Mouse (Mus musculus) granulocyte monocyte progenitor cell, adult 5-6 weeks (primary cell): ENCODE data around the gene Glis3. TPM values are rescaled to one million over a fixed set of nuclear protein-coding genes. Genes with fewer than 3 reads are reported as not detected.
A peak's percentile ranks its signal among the peaks of the same experiment; 100 is the strongest.

ENCODE experiments used
- ATAC-seq: replicated peaks from 2 replicates; pipeline ENCODE4 v1.8.0; 2016; ENCODE audit warnings: mild to moderate bottlenecking, moderate TSS enrichment, inconsistent platforms; ENCODE audit not compliant: poor library complexity, severe bottlenecking
- total RNA-seq, 2 experiments: library from RNA; stranded (forward) in 1 of 2; stranded (reverse) in 1 of 2; fragments of 200-712, 200-1000 nt in 1 of 2; fragments of >200 nt in 1 of 2; fragmentation: Nextera tagmentation in 1 of 2; gene quantifications; 2 replicates each; pipeline ENCODE4 v1.2.3; 2014 to 2017

Glis3 gene
- total RNA-seq, 2 experiments from 2014 or later: 4.5 to 10.0 TPM

DNA sequence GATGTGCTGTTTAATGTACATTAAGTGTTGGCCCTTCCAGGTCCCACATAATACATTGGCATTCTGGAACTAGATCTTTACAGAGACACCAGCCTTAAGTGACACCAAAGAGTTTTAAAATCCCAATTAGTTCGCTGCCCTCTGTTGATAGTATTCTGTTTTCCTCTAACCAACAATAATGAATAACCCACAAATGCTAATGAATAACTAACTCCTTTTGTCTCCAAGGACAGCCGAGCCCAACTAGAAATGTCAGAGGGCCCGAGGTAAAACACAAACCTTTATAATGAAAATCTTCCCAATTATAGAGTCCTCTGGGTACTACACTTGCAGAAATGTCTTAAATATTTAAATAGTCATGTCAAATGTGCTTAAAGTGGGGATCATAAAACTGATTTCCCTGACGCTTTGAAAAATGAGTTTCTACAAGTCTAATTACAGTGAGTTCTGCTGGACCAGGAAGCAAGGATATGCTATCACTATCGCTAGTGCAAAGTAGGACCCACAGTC is 22.1 kb downstream of the Glis3 start:
- ATAC-seq: no peak

GRCm38 (mm10) chr19:28656882-28657281 is 23.0 kb downstream of the Glis3 start:
- no peak for ATAC-seq

GRCm38 (mm10) chr19:28655166-28655565 is 24.7 kb downstream of the Glis3 start:
- no peak for ATAC-seq

DNA sequence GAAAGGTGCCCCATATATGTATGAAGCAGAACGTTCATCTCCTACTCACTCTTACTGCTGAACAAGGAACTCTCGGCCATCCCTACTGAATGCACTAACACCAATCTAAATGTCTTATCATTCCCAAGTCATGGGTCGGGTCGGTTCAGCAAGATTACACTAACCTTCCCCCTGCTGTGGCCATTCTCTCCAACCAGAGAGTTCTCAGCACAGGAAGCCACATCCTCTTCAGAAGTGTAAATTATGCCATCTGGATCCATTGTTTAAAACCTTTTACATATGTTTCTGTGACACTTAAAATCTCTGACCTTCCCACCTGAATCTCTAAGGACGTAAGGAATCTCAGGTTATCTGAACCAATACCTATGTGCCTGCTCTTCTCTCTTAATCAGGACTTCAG is 29.0 kb downstream of the Glis3 start:
- ATAC-seq: no peak

GRCm38 (mm10) chr19:28649489-28649888 is 30.4 kb downstream of the Glis3 start:
- ATAC-seq: no peak

- no peak for ATAC-seq
These were observed 31.0 kb downstream of the Glis3 start for GRCm38 (mm10) chr19:28648881-28649280.

DNA sequence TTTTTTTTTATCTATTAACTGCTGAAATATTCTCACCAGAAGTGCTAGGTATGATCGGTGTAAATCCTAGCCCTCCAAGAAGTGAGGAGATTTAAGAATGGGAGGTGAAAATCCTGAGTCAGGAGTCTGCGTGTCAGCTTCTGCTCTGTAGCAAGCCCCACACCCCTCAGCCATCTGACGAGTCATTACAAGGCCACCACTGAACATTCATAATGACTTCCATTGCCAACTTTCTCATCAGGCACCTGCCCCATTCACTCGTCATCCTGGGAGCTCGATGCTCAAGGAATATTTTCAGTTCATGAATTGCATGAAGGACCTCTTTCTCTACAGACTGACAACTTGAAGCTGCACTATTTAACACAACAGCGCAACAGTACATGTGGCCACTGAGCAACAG is 32.5 kb downstream of the Glis3 start:
- ATAC-seq: no peak

- ATAC-seq: no peak
These were observed 33.6 kb downstream of the Glis3 start for GRCm38 (mm10) chr19:28646286-28646685.

DNA sequence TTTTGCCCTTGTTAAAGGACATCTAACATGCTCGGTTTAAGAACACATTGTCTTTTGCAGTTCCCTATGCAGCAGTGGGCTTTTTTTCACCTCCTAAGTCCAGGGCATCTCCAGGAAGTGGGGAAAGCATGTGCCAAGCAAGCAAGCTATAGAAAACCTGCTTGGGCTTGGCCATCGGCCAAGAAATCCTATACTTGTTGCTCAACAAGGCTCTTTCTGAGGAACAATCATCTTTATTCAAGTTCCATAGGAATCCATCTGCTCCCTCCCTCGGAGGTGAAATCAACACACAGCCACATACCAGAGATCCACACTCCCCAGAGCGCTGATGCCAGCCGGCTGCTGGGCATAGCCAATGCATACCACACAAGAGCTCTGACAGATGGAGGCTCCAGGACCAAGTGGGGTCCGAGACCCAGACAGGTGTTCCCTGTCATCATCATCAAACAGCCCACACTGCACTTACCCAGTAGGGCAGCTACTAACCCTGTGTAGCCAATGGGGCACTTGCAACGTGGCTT is 39.0 kb downstream of the Glis3 start:
- ATAC-seq: no peak

GRCm38 (mm10) chr19:28635991-28636553 is 43.8 kb downstream of the Glis3 start:
- ATAC-seq: no peak

GRCm38 (mm10) chr19:28634986-28635385 is 44.9 kb downstream of the Glis3 start:
- ATAC-seq: no peak

GRCm38 (mm10) chr19:28628416-28628815 is 51.5 kb downstream of the Glis3 start:
- ATAC-seq: peak; percentile 68; the same call in 1 of the 2 replicates

GRCm38 (mm10) chr19:28626189-28626588 is 53.7 kb downstream of the Glis3 start:
- ATAC-seq: no peak

GRCm38 (mm10) chr19:28624571-28624970 is 55.3 kb downstream of the Glis3 start:
- ATAC-seq: no peak

DNA sequence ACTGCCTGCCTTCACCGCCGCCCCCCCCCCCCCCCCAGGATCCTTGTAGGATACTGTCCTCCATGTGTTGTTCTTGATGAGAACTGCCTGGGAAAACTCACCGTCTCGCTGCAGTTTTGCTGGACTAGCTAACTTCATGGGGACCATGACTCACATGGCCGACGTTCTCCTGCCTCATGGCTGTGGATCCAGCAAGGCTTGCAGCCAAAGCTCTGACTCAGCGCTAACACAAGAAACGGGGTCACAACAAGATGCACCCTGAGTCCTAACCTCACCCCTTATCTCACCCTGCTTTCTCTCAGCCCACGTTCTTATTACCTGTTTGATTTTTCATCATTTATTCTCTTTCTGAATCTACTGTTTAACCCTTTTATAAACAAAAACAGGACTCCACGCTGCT is 56.2 kb downstream of the Glis3 start:
- no peak for ATAC-seq

GRCm38 (mm10) chr19:28621608-28622505 is 58.0 kb downstream of the Glis3 start:
- ATAC-seq: no peak

DNA sequence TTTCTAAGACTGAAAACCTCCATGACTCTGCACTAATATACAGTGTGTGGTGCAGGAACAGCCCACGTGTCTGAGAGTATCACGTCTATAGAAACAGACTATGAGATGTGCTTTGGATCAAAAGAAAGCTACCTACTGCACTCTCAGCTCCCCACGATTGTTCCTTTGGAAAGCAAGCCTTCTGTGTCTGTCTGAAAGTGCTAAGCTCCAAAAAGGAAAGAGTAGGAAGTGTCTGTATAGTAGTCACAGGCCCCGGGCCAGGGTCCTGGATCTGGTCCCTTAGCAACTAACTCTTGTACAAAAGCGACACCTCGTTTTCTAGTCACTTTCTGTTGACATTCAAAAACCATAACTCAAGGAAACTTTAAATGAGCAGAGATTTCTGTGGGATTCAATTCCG is 62.1 kb downstream of the Glis3 start:
- no peak for ATAC-seq

DNA sequence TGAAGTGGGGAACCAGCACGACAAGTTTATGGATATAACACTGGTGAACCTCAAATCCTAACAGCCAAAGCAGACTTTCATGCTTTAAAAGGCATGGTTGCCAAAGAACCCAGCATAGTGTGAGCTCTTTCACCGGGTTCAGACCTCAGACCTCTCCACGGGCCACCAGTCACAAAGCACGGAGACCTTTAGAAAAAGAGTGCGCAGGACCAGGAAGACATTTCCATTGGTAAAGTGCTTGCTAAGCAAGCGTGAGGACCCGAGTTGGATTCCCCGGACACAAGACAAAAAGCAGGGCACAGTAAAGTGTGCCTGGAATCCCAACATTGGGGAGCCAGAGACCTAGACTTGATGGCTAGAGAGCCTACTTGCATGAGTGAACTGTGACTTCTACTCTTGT is 62.7 kb downstream of the Glis3 start:
- ATAC-seq: no peak

- no peak for ATAC-seq
These were observed 63.4 kb downstream of the Glis3 start for GRCm38 (mm10) chr19:28616487-28616886.

GRCm38 (mm10) chr19:28612249-28612648 is 67.6 kb downstream of the Glis3 start:
- ATAC-seq: no peak

- no peak for ATAC-seq
These were observed 71.1 kb downstream of the Glis3 start for GRCm38 (mm10) chr19:28608747-28609146.
